31 mouse cellular contexts compared by ENCODE assay signal in the genomic region with DNA sequence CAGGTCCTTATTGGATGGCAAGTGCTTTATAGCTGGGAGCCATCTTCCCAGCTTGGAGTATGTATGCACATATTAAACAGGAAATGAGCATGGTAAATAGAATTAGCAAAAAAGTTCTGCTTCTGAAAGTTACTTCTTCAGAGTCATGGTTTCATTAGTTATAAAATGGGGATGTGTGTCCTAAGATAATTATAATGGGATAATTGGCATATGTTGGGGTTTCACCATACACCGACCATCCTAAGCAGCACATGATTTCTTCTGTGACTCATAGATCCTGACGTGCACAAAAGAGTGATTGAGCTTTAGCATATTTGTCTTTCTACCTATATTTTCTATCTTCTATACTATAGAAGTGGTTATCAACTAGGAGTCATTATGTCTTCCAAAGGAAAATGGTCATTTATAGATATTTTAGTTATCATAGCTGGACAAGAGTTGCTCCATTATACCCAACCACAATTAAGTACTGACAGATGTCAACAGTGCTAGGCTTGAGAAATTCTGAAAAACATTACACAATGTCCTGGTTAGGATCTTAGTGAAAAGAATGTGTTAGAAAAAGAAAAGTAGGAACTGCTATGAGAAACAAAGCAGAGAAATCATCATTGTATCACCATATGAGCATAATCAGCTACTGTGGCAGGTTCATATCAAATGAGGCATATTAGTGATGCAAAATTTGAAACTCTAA. TPM values are rescaled to one million over a fixed set of nuclear protein-coding genes. Genes with fewer than 3 reads are reported as not detected.
"Had no signal": no experiment of that assay in that cellular context is flagged by ENCODE, and none has a peak within 500 bp of the region (broad histone marks: within the 10 kb centered on the region; RNA-seq: fewer than 3 reads in every experiment).

No protein-coding gene starts in this region.

- ATAC-seq: intestine, embryonic 15.5 days; midbrain, embryonic 15.5 days had no signal

- H3K27me3 ChIP-seq: intestine, embryonic 15.5 days; midbrain, embryonic 12.5 days; midbrain, embryonic 15.5 days; neural tube, embryonic 13.5 days had no signal

- H3K4me3 ChIP-seq: intestine, embryonic 15.5 days; layer of hippocampus, adult 2 months; midbrain, embryonic 12.5 days; midbrain, embryonic 15.5 days; myocyte; neural tube, embryonic 13.5 days had no signal

- H3K36me3 ChIP-seq: intestine, embryonic 15.5 days; midbrain, embryonic 12.5 days; midbrain, embryonic 15.5 days; neural tube, embryonic 13.5 days had no signal

- H3K9me3 ChIP-seq: intestine, embryonic 15.5 days; midbrain, embryonic 12.5 days; midbrain, embryonic 15.5 days; neural tube, embryonic 13.5 days had no signal

- H3K4me1 ChIP-seq: intestine, embryonic 15.5 days; midbrain, embryonic 12.5 days; midbrain, embryonic 15.5 days; neural tube, embryonic 13.5 days had no signal

- H3K27ac ChIP-seq: intestine, embryonic 15.5 days; layer of hippocampus, adult 2 months; liver, embryonic 14.5 days; macrophage; midbrain, embryonic 12.5 days; midbrain, embryonic 15.5 days; neural tube, embryonic 13.5 days had no signal

- H3K9ac ChIP-seq: intestine, embryonic 15.5 days; liver, embryonic 14.5 days; midbrain, embryonic 12.5 days; midbrain, embryonic 15.5 days; neural tube, embryonic 13.5 days had no signal

- DNase-seq: kidney, adult 11 months; kidney, adult 9 months; kidney, postnatal 14 days; layer of hippocampus, adult 9-11 months; lung, adult 18-20 months; retina, postnatal 1 day; right cerebral cortex, postnatal 25 days; thymus, adult 2 months; thymus, postnatal 14 days; thymus, postnatal 4 days had no signal

- H3K4me2 ChIP-seq: intestine, embryonic 15.5 days; midbrain, embryonic 12.5 days; midbrain, embryonic 15.5 days; neural tube, embryonic 13.5 days had no signal

RNA-seq across cellular contexts. Expression of a gene that starts 2.2 kb away (rescaled TPM):
- total RNA-seq: layer of hippocampus, adult 2 months; layer of hippocampus, postnatal 25 days; left cerebral cortex, adult 18-20 months; left cerebral cortex, postnatal 25 days; liver, adult 2 months; neutrophil, adult 5-6 weeks had no signal
- polyA plus RNA-seq: intestine, embryonic 15.5 days; kidney, embryonic 16.5 days; large intestine, adult 2 months; limb, embryonic 11.5 days; limb, embryonic 14.5 days; liver, adult 2 months; liver, embryonic 14.5 days; lung, embryonic 16.5 days; macrophage; midbrain, embryonic 12.5 days; midbrain, embryonic 15.5 days; myocyte; neural tube, embryonic 13.5 days; small intestine, adult 2 months; spleen, adult 2 months; stomach, embryonic 16.5 days; thymus, adult 2 months had no signal

RNA-seq across cellular contexts. Expression of a gene that starts 2.3 kb away (rescaled TPM):
- total RNA-seq: layer of hippocampus, adult 2 months; layer of hippocampus, postnatal 25 days; left cerebral cortex, adult 18-20 months; left cerebral cortex, postnatal 25 days had no signal
- polyA plus RNA-seq: limb, embryonic 11.5 days; midbrain, embryonic 12.5 days; midbrain, embryonic 15.5 days; myocyte had no signal

RNA-seq across cellular contexts. Expression of a gene that starts 6.1 kb away (rescaled TPM):
- total RNA-seq: layer of hippocampus, adult 2 months; layer of hippocampus, postnatal 25 days; left cerebral cortex, adult 18-20 months; left cerebral cortex, postnatal 25 days had no signal
- polyA plus RNA-seq: limb, embryonic 11.5 days; midbrain, embryonic 12.5 days; myocyte had no signal

RNA-seq across cellular contexts. Expression of a gene that starts 34.9 kb away (rescaled TPM):
- total RNA-seq: liver, adult 2 months; neutrophil, adult 5-6 weeks had no signal
- polyA plus RNA-seq: liver, adult 2 months; liver, embryonic 14.5 days; macrophage had no signal
